Mouse (Mus musculus) heart, embryonic 12.5 days (tissue): ENCODE measurements around the gene Ginm1. TPM values are rescaled to one million over a fixed set of nuclear protein-coding genes. Genes with fewer than 3 reads are reported as not detected.

Source experiments
- ATAC-seq: fragments of 200-750 bp; cut with Nextera tagmentation; 2 replicates; pipeline ENCODE4 v1.8.0; 2017; ENCODE audit warnings: moderate TSS enrichment, moderate library complexity; ENCODE audit not compliant: insufficient number of reproducible peaks, low FRiP score
- H3K27ac ChIP-seq: fragments of 300-500 bp; sonication (generic); 2 replicates; pipeline ENCODE4 v1.5.1; 2016; ENCODE audit warnings: mild to moderate bottlenecking, moderate library complexity; ENCODE audit not compliant: poor library complexity, severe bottlenecking
- H3K27me3 ChIP-seq: fragments of 300-500 bp; sonication (generic); replicated peaks from 2 replicates; pipeline ENCODE4 v1.6.1; 2016; ENCODE audit warnings: mild to moderate bottlenecking, moderate library complexity
- H3K36me3 ChIP-seq: fragments of 300-500 bp; sonication (generic); 2 replicates; pipeline ENCODE4 v1.6.1; 2016; ENCODE audit warnings: mild to moderate bottlenecking, moderate library complexity
- H3K4me1 ChIP-seq: fragments of 300-500 bp; sonication (generic); replicated peaks from 2 replicates; pipeline ENCODE4 v1.6.1; 2016; ENCODE audit warnings: mild to moderate bottlenecking
- H3K4me2 ChIP-seq: fragments of 300-500 bp; sonication (generic); 2 replicates; pipeline ENCODE4 v1.6.1; 2016; ENCODE audit warnings: mild to moderate bottlenecking, moderate library complexity
- H3K4me3 ChIP-seq: fragments of 300-500 bp; sonication (generic); 2 replicates; pipeline ENCODE4 v1.5.1; 2016; ENCODE audit warnings: mild to moderate bottlenecking
- H3K9ac ChIP-seq: fragments of 300-500 bp; sonication (generic); 2 replicates; pipeline ENCODE4 v1.6.1; 2016; ENCODE audit warnings: mild to moderate bottlenecking, moderate library complexity
- H3K9me3 ChIP-seq: fragments of 300-500 bp; sonication (generic); replicated peaks from 2 replicates; pipeline ENCODE4 v1.6.1; 2016; ENCODE audit warnings: mild to moderate bottlenecking, moderate library complexity
- WGBS: fragments of 180-500 bp; shearing (Covaris S2); methylation state at CpG from one replicate; pipeline ENCODE4 v1.1.7; 2016; 5-methylcytosine and 5-hydroxymethylcytosine counted together
- polyA plus RNA-seq: library from polyadenylated mRNA; unstranded; fragments of >200 nt; fragmentation: Nextera tagmentation; extraction: Ambion mirVana; gene quantifications from 2 replicates; pipeline ENCODE4 v1.2.1, GENCODE M21; 2016

Gene Ginm1
- polyA plus RNA-seq, 1 experiment from 2014 or later, result 80.5 TPM

DNA sequence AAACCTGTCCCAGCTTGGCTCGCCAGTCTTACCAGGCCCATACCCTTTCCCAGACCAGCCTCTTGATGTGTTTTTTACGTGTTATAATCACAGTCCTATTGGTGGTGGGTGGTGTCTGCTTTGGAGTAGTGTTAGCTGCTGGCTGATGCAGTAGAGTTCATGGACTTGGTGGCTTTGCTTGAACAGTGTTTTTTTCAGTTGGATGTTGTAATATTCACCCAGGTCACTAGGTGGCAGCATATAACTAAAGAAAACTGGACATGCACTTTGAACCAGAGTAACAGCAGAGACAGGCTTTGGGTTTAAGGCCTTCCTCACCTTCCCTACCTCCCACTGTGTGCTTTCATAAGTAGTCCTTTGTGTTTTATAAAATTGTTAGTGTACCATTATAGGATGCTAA lies 17.3 kb upstream of the Ginm1 start:
- 44% methylated on average over 2 of the region's 2 CpGs for WGBS

DNA sequence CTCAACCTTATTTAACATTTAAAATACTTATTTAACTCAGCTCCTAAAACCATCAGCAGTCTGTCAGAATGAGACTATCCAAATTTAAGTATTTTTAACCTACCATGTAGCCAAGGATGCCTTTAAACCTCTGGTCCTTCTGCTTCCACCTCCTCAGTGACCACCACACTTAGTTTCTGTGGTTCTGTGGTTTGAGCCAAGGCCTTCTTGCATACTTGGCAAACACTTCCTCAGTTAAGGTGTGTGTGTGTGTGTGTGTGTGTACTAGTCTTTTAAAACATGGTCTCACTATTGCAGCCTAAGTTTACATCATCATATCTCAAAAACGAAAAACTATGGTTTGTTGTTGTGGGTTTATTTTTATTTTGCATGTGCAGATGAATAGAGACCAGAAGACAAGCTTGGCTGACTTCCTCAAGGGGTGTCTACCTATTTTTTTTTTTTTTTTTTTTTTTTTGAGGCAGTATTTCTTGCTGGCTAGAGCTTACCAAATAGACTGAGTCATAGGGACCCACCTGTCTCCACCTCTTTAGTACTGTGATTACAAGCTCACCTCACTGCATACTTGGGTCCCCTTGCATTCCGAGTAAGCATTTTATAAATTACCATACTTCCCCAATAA lies 10.0 kb upstream of the Ginm1 start:
- no peaks in the 10 kb centered on the region for H3K9me3 ChIP-seq
- H3K9ac ChIP-seq, result no peak overlapping the region
- H3K36me3 ChIP-seq, result peaks cover 60% of the 10 kb centered on the region
- WGBS, result 96% methylated on average over 2 of the region's 2 CpGs
- no peaks in the 10 kb centered on the region for H3K27me3 ChIP-seq
- no peak for ATAC-seq
- no peak overlapping the region for H3K4me3 ChIP-seq
- H3K27ac ChIP-seq, result no peak overlapping the region
- H3K4me1 ChIP-seq, result no peaks in the 10 kb centered on the region
- H3K4me2 ChIP-seq, result no peak overlapping the region

More for the DNA sequence above, 17.3 kb upstream of the Ginm1 start:
- no peak for ATAC-seq
- H3K9ac ChIP-seq, result no peak overlapping the region
- no peaks in the 10 kb centered on the region for H3K4me1 ChIP-seq
- peaks cover 64% of the 10 kb centered on the region for H3K36me3 ChIP-seq
- H3K4me3 ChIP-seq, result no peak overlapping the region
- no peaks in the 10 kb centered on the region for H3K27me3 ChIP-seq
- H3K4me2 ChIP-seq, result no peak overlapping the region
- no peak overlapping the region for H3K27ac ChIP-seq
- no peaks in the 10 kb centered on the region for H3K9me3 ChIP-seq

DNA sequence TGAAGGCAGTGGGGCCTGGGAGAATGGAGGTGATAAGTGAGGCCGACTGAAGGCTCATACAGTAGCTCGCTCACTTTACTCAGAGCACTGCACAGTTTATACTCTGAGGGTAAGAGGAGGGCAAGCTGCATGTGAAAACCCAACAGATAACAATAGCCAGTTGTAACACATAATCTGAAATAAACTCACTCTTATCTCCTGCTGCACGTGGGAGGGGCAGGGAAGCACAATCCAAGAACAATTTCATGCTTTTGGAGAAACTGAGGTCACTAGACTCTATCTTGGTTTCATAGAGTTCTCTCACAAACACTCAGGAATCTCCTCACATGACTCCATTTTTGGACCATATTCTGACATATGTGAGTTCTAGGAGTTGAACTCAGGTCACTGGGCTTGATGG lies 8.6 kb upstream of the Ginm1 start:
- ATAC-seq, result no peak
- H3K4me2 ChIP-seq, result no peak overlapping the region
- no peak overlapping the region for H3K4me3 ChIP-seq
- no peaks in the 10 kb centered on the region for H3K4me1 ChIP-seq
- H3K36me3 ChIP-seq, result peaks cover 69% of the 10 kb centered on the region
- no peak overlapping the region for H3K9ac ChIP-seq
- H3K27ac ChIP-seq, result no peak overlapping the region
- no peaks in the 10 kb centered on the region for H3K27me3 ChIP-seq
- H3K9me3 ChIP-seq, result no peaks in the 10 kb centered on the region
- WGBS, result 77% methylated on average over 3 of the region's 3 CpGs

DNA sequence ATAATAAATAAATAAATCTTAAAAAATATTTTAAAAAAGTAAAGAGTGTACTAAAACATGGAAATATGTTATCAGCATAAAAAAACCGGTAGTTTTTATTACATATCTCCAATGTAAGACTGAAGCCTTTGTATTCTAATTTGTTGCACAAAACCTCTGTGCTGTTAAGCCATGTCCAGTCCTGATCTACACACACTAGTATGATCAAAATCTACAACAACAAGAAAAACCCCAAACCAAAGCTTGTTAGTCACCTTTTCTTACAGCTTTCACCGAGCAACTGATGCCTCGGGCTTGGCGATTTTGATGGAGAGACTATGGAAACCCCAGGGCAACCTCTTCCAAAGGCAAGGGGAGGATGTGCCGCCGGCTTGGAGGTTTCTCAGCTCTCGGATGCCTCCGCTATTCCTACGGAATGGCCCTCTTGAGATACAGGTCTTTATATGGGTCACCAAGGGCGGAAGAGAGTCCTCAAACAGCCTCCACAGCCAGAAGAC lies 322 bp downstream of the Ginm1 start:
- Histone ChIP-seq H3K9ac (peak overlapping the region; percentile 95), H3K4me2 (peak overlapping the region; percentile 71), H3K9me3 (no peaks in the 10 kb centered on the region), H3K4me3 (peak overlapping the region; percentile 92), H3K27me3 (no peaks in the 10 kb centered on the region), H3K4me1 (peaks cover 8% of the 10 kb centered on the region), H3K36me3 (peaks cover 29% of the 10 kb centered on the region), H3K27ac (peak overlapping the region; percentile 44; the same call in 1 of the 2 replicates)
- ATAC-seq, result peak; percentile 5; the same call in 1 of the 2 replicates
- 1% methylated on average over 10 of the region's 10 CpGs for WGBS

DNA sequence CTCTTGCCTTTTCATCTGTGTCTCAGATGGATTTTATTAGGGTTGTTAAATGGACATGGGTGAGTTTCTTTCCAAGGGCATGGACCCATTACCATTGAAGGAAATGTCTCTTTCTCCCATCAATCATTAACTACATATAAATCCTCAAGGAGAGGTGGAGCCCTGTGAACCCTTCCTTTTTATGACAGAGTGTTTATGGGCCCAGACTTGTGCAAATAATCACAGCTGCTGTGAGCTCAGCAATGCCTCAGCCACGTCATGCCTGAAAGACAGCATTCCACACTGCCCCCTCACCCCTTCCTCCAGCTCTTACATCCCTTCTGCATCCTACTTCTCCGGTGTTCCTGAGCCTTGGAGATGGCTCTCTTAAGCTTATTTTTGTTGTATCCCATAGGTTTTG lies 5.3 kb downstream of the Ginm1 start:
- WGBS, result 50% methylated on average over 2 of the region's 2 CpGs
- no peaks in the 10 kb centered on the region for H3K4me1 ChIP-seq
- no peak overlapping the region for H3K4me3 ChIP-seq
- peaks cover 17% of the 10 kb centered on the region for H3K36me3 ChIP-seq
- no peak for ATAC-seq
- no peak overlapping the region for H3K27ac ChIP-seq
- H3K9ac ChIP-seq, result no peak overlapping the region
- no peaks in the 10 kb centered on the region for H3K9me3 ChIP-seq
- H3K4me2 ChIP-seq, result no peak overlapping the region
- no peaks in the 10 kb centered on the region for H3K27me3 ChIP-seq

DNA sequence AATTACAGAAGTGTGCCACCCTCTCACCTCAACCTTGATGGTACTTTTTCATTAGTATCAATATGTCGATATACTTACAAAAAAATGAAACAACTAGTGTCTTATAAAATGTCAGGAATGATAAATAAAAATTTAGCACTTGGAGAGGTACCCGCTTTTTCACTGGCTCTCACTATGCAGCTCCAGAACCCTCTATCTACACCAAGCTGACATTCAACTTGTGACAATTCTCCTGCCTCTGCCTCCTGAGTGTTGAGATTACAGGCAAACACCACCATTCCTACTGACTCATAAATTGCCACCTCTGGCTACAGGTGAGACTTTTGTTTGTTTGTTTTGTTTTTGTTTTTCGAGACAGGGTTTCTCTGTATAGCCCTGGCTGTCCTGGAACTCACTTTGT lies 11.4 kb downstream of the Ginm1 start:
- H3K4me1 ChIP-seq, result peaks cover 9% of the 10 kb centered on the region; the same call in 1 of the 2 replicates
- peak overlapping the region; percentile 63 for H3K4me2 ChIP-seq
- H3K36me3 ChIP-seq, result peaks cover 15% of the 10 kb centered on the region
- no peaks in the 10 kb centered on the region for H3K27me3 ChIP-seq
- ATAC-seq, result peak; percentile 7; the same call in 1 of the 2 replicates
- no peaks in the 10 kb centered on the region for H3K9me3 ChIP-seq
- H3K27ac ChIP-seq, result no peak overlapping the region
- WGBS, result 49% methylated on average over 3 of the region's 3 CpGs
- peak overlapping the region; percentile 58 for H3K9ac ChIP-seq
- peak overlapping the region; percentile 98 for H3K4me3 ChIP-seq

DNA sequence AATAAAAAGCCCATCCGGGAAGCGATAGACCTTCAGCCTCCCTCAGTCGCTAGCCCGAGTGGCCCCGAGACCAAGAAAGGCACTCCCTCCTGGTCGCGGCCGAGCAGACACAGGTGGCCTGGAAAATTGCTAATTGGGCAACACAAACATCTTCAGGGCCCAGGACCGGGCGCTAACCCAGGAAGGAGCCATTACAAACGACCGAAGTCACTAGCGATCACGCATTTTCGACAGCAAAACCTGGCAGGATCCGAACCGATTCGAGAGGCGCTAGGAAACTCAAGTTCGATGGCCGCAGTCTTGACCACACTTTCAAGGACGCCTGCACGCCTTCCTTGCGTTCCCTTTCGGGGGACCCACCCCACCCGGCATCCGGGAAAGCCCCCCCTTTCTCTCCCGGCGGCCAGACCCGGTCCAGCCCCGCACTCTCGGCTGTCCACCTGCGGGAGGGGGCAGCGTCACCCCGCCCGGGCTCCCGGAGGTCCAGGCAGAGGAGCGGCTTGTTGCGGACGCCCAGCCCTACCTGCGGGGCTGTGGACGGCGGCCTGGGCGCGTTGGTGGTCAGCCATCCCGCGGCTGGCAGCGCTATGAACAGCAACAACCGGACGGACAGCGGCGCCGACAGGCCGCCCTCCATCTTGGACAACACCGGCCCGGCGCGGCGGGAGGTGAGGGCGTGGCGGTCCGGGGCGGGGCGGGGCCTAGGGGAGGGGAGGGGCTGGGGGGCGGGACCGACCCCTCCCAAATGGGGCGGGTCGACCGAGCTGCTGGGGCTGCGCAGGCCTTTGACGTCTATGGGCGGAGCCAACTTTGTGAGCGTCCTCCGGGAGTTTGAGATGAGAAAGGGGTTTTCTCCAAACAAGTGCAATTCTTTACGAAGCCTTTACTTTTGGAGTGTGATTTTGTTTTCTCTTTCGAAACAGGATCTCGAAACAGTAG lies 12.1 kb downstream of the Ginm1 start:
- ATAC-seq, result peak; percentile 99
- peaks cover 17% of the 10 kb centered on the region for H3K36me3 ChIP-seq
- WGBS, result under 1% methylated on average over 64 of the region's 77 CpGs
- no peaks in the 10 kb centered on the region for H3K27me3 ChIP-seq
- peak overlapping the region; percentile 75 for H3K4me2 ChIP-seq
- peak overlapping the region; percentile 95 for H3K9ac ChIP-seq
- peak overlapping the region; percentile 62 for H3K27ac ChIP-seq
- H3K4me1 ChIP-seq, result peaks cover 9% of the 10 kb centered on the region; the same call in 1 of the 2 replicates
- no peaks in the 10 kb centered on the region for H3K9me3 ChIP-seq
- peak overlapping the region; percentile 98 for H3K4me3 ChIP-seq

DNA sequence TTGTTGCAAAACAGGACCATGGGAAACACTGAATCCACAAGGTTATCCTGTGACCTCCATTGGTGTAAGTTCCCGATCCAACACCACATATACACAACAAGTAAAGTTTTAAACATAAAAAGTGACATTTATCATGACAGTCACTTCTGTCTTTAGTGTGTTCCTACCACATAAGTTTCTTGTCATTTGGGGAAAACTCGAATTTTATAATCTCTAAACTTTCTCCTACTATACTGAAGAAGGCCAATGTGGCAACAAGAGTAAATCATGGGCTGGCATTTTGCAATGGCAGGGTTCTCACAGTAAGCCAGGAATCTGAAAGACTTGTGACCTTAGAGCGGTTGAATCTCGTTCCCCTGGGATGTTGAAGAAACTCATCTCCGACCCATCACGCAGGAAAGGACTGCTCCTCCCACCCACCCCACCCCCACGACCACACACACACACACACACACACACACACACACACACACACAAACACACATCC lies 12.8 kb downstream of the Ginm1 start:
- Histone ChIP-seq H3K4me3 (peak overlapping the region; percentile 98), H3K36me3 (peaks cover 24% of the 10 kb centered on the region), H3K4me2 (peak overlapping the region; percentile 75), H3K4me1 (peaks cover 9% of the 10 kb centered on the region; the same call in 1 of the 2 replicates), H3K9ac (peak overlapping the region; percentile 95), H3K27ac (peak overlapping the region; percentile 62), H3K27me3 (no peaks in the 10 kb centered on the region), H3K9me3 (no peaks in the 10 kb centered on the region)
- no peak for ATAC-seq
- 17% methylated on average over 7 of the region's 7 CpGs for WGBS

DNA sequence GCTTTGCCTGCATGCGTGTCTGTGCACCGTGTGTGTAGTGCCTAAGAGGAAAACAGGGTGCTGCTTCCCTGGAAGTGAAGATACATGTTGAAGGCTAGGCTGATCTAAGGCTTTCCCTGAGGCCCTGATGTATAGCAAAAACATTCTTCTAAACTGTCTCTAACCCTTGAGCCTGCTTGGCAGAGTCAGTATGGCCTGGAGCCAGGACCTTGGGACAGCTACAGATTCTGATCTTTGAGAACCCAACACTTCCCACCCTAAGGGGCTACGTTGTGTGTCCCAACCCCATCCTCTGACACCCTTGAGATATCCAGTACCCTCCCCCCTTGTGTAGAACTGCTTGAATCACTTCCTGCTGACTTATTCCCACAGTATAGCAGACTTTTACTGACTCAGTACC lies 14.3 kb downstream of the Ginm1 start:
- no peak overlapping the region for H3K27ac ChIP-seq

DNA sequence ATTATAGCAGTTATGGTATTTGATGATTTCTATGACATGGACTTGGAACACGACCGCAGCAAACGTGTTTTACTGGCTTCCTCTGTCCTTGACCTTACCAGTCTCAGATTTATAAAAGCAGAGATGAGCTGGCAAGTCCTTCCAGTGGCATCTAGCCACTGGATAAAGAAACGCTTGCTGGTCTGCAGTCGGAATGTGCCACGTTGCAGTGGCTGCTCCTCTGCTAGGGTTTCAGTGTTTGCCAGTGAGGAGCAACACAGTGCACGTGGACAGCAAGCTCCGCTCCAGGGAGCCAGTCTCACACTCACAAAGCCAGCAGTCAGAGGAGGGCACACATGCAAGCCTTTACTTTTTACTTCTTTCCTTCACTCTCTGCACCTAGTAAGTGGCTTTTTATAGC lies 17.2 kb downstream of the Ginm1 start:
- H3K9me3 ChIP-seq, result no peaks in the 10 kb centered on the region
- H3K4me1 ChIP-seq, result peaks cover 6% of the 10 kb centered on the region; the same call in 1 of the 2 replicates
- no peaks in the 10 kb centered on the region for H3K27me3 ChIP-seq
- H3K36me3 ChIP-seq, result peaks cover 64% of the 10 kb centered on the region
- no peak overlapping the region for H3K4me3 ChIP-seq
- H3K9ac ChIP-seq, result no peak overlapping the region
- 90% methylated on average over 8 of the region's 8 CpGs for WGBS
- no peak overlapping the region for H3K27ac ChIP-seq
- H3K4me2 ChIP-seq, result no peak overlapping the region
- ATAC-seq, result no peak

More for the DNA sequence above, 14.3 kb downstream of the Ginm1 start:
- 79% methylated on average over 3 of the region's 3 CpGs for WGBS
- Histone ChIP-seq H3K9ac (no peak overlapping the region), H3K36me3 (peaks cover 35% of the 10 kb centered on the region), H3K9me3 (no peaks in the 10 kb centered on the region), H3K4me3 (no peak overlapping the region), H3K4me2 (no peak overlapping the region), H3K4me1 (peaks cover 9% of the 10 kb centered on the region; the same call in 1 of the 2 replicates), H3K27me3 (no peaks in the 10 kb centered on the region)
- no peak for ATAC-seq

DNA sequence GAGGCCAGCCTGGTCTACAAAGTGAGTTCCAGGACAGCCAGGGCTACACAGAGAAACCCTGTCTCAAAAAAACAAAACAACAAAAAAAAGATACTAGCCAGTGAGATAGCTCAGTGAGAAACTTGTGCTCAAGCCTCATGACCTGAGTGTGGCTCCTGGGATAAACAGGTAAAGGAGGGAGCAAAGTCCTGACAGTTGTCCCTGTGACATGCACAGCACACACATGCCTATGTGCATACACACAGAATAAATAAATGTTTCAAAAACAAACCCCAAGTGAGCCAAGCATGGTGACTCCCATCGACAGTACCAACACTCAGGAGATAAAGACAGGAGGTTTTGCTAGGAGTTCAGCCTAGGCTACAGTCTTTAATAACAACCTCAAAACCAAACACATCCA lies 19.9 kb downstream of the Ginm1 start:
- H3K4me1 ChIP-seq, result no peaks in the 10 kb centered on the region
- no peak overlapping the region for H3K4me3 ChIP-seq
- H3K9ac ChIP-seq, result no peak overlapping the region
- no peak overlapping the region for H3K27ac ChIP-seq
- no peaks in the 10 kb centered on the region for H3K27me3 ChIP-seq
- ATAC-seq, result no peak
- no peaks in the 10 kb centered on the region for H3K9me3 ChIP-seq
- no peak overlapping the region for H3K4me2 ChIP-seq
- peaks cover 80% of the 10 kb centered on the region for H3K36me3 ChIP-seq
- 93% methylated on average over 1 of the region's 1 CpGs for WGBS
